Mouse (Mus musculus): ENCODE measurements around the gene Nampt. TPM values are rescaled to one million over a fixed set of nuclear protein-coding genes. Genes with fewer than 3 reads are reported as not detected.

The Nampt gene
- polyA plus RNA-seq (2015; fragmentation: Nextera tagmentation; extraction: Ambion mirVana) = 27.1 TPM in 2 replicates

GRCm38 (mm10) chr12:32819416-32819815, at the start of gene Nampt:
TSS of gene Nampt (plus strand) at chr12:32819545.

Other genes starting within 250 kb of the Nampt start
- 40.9 and 49.4 TPM in 2 replicates for gene Sypl, start 134.3 kb downstream of the Nampt start, polyA plus RNA-seq (2015; fragmentation: Nextera tagmentation; extraction: Ambion mirVana)